Mouse (Mus musculus): Measurements from ENCODE around the gene Gm17332. TPM values are rescaled to one million over a fixed set of nuclear protein-coding genes. Genes with fewer than 3 reads are reported as not detected.
"Not testable (repeated sequence)": the region's sequence is repeated elsewhere in the genome, so short reads cannot be mapped to it uniquely, and the experiment has no call there.

The Gm17332 gene
- polyA plus RNA-seq, 1 experiment from 2014 or later, result not detected

- ATAC-seq (ENCODE audit: low FRiP score, low read depth); H3K4me3 ChIP-seq; H3K9ac ChIP-seq; H3K36me3 ChIP-seq; H3K27me3 ChIP-seq; H3K4me1 ChIP-seq (replicated peaks); H3K9me3 ChIP-seq; H3K4me2 ChIP-seq; H3K27ac ChIP-seq (replicated peaks): not testable (repeated sequence)
- WGBS, result 72% methylated on average over 4 of the region's 4 CpGs
These were observed 48.5 kb downstream of the Gm17332 start for GRCm38 (mm10) chr11:31133726-31134125.

Other genes with a start within 250 kb of the Gm17332 start
- 10.5 TPM in 2 replicates for gene Erlec1, start 228.1 kb downstream of the Gm17332 start, polyA plus RNA-seq (2015; fragmentation: Nextera tagmentation; extraction: Ambion mirVana)
- gene Chac2, start 196.1 kb downstream of the Gm17332 start, polyA plus RNA-seq (2015; fragmentation: Nextera tagmentation; extraction: Ambion mirVana), result 28.9 and 32.7 TPM in 2 replicates
- 1.2 and 1.3 TPM in 2 replicates for gene Stc2, start 187.6 kb upstream of the Gm17332 start, polyA plus RNA-seq (2015; fragmentation: Nextera tagmentation; extraction: Ambion mirVana)